Mouse (Mus musculus) mouse trophoblast stem cell (cell line): Measurements from ENCODE around the gene Gm3238.
"Not testable (repeated sequence)": the region's sequence is repeated elsewhere in the genome, so short reads cannot be mapped to it uniquely, and the experiment has no call there.

Experiments used
- in situ Hi-C, 2 experiments: fragments of 300-500 bp; cut with MseI, MboI; formaldehyde crosslinking; loops; 2 replicates in 1 of 2; 3 replicates in 1 of 2; pipeline ENCODE4 v1.15.1; 2025

Gm3238 gene

DNA sequence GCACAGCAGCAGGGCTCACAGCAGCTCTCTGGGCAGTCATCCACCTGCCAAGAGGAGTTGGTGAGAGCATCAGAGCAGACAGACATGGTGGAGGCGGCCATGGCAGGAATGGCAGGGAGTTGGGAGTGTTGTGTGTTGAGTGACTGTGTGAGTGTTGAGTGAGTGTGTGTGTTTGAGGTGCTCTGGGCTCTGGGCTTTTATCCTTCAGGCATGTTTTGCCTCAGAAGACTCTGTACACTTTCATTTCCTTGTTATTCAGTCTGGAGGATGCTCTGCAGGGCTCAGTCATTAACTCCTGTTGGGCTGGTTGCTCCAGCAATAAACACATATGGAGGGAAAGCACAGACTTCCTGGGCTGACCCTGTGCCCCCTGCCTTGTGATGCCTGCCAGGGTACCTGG is at the start of gene Gm3238:
Gene Gm3238, minus strand, starts transcription at position 101 of the 400 bp plus-strand sequence.
- in situ Hi-C loops, result not testable (repeated sequence)

DNA sequence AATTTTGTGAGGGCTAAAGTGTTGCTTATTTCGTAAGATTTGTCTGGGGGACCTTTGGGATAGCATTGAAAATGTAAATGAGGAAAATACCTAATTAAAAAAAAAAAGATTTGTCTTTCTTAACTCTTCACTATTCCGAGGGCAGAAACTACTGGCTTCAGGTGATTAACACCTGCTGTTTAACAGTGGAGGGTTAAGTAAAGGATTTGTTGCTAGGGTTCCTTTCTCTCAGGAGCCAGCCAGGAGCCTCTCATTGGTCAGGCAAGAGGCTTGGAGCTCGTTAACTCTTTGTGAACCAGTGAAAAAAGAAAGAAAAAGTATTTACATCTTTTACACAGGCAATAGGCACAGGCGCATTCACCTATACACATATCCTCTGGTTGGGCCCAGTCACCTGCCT is 48.1 kb upstream of the Gm3238 start:
- in situ Hi-C loops, result no loop called here

DNA sequence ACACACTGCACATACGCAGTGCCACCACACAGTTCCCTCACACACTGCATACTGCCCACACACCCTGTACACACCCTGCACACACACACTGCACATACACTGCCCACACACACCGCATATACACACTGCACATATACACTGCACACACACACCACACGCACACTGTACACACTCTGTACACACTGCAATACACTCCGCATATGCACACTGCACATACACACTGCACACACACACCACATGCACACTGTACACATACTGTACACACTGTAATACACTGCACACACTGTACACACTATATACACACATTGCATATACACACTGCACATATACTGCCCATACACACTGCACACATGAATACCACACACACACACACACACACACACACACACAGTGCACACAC is 47.4 kb upstream of the Gm3238 start:
- in situ Hi-C loops, result no loop called here

DNA sequence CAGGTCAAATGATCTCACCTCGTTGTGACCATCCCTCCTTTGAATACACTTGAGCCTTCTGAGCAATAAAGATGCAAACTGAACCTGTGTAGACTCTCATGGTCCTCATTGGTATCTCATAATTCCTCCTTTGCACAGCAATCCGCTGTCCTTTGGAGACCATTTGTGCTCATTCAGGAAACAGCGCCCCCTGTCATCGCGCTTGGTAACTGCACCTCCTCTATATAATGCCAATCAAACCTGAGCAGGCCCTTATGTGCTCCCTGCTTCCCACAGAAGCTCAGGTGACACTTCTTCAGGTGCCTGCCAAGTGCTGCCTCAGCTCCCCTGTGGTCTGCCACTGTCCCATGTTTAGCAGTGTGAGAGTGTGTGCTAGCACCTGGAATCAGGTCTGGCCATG is 44.4 kb upstream of the Gm3238 start:
- in situ Hi-C loops, result no loop called here

DNA sequence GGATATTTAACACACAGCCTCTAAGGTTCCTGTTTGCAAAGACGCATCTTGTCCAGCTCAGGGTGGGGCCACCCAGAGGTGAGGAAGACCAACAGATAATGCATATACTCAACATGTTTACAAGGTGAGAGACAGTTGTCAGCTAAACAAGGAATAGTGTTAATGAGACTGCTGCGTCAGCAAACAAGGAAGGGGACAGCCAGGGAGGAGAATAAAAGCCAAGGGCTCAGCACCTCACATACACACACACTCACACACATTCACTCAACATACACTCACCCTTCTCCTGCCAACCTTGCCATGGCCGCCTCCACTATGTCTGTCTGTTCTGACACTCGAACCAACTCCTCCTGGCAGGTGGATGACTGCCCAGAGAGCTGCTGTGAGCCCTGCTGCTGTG is 43.3 kb upstream of the Gm3238 start, which contains the start of gene Gm2696:
Gene Gm2696, plus strand, starts transcription at position 301 of the 400 bp plus-strand sequence.
- in situ Hi-C loops, result no loop called here

DNA sequence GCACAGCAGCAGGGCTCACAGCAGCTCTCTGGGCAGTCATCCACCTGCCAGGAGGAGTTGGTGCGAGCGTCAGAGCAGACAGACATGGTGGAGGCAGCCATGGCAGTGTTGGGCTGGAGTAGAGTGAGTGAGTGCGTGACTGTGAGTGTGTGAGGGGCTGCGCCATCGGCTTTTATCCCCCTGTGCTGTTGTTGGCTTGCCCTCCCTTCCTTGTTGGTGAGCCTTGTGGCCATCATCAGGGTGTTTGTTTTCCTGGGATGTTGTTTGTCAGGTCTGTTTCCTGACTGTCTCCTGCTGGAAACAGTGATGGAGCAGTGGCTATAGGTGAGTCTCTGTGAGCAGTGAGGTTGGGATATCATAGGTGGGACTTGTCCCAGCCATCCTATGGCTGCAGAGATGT is 40.6 kb upstream of the Gm3238 start, which contains the start of gene Gm9507:
Gene Gm9507, minus strand, starts transcription at position 101 of the 400 bp plus-strand sequence.
- in situ Hi-C loops, result no loop called here

DNA sequence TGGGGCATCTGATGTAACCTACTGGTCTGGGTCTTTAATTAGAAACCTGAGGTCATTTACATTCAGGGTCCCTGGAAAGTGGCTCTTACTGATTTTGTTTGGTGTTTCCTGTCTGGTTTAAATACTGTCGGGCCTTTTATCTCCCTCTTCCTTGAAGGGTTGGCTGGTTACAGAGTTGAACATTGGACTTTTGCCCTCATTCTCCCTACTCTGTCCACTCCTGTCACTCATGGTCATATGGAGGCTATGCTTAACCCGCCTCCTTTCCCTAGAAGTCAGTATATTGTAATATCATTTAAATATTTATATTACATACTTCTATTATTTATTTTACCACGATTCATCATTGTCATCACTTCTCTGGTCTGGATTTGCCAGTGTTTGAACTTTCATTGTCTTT is 33.0 kb upstream of the Gm3238 start:
- in situ Hi-C loops, result no loop called here

DNA sequence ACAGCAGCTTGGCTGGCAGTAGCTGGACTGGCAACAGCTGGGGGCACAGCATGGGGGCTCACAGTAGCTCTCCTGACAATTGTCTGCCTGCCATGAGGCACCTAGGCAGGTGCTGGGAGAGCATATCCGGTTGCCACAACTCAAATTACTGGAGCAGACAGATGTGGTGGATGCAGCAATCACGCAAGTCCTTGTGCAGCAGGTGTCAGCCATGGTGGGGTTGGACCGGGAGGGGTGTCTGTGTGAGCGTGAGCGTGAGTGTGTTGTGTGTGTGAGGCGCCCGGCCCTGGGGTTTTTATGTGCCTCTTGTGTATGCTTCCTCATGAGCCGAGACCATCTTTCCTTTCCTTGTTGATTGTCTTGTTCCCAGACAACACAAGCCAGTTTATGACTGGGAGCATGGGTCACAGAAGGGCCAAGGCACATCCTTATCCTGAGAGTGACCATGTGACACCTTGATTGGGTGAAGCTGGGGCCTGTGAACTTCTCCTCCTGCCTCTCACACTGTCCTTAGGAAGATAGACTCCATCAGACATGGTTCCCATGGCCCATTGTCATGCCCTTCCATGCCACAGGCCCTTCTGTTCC is 27.9 kb upstream of the Gm3238 start, which contains the start of gene Gm19668:
Gene Gm19668, minus strand, starts transcription at position 213 of the 588 bp plus-strand sequence.
- in situ Hi-C loops, result no loop called here

DNA sequence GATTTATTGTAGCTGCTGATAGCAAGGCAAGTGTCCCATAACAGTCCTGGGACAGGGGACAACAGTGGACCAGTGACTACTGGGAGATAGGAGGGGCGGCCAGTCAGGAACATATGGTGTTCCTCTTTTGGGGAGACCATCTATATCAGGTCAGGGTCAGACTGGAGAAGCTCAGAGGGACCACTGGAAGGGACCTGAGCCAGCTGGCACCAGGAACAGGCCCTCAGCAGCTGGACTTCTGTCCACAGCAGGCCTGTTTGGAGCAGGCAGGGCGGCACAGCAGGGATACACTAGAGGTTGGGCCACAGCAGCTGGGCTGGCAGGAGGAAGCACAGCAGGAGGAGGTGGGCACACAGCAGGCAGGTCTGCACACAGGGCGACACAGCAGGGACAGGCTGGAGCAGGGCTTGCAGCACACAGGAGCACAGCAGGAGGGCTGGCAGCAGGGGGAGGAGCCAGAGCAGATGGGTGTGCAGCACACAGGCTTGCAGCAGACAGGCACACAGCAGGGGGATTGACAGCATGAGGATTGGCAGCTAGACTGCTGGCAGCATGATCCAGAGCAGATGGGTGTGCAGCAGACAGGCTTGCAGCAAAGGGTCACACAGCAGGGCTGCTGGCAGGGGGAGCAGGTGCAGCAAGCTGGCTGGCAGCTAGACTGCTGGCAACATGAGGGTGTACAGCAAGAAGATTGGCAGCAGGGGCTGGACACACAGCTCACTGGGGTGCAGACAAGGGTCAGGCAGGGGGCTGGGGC is 27.2 kb upstream of the Gm3238 start:
- in situ Hi-C loops, result not testable (repeated sequence)

DNA sequence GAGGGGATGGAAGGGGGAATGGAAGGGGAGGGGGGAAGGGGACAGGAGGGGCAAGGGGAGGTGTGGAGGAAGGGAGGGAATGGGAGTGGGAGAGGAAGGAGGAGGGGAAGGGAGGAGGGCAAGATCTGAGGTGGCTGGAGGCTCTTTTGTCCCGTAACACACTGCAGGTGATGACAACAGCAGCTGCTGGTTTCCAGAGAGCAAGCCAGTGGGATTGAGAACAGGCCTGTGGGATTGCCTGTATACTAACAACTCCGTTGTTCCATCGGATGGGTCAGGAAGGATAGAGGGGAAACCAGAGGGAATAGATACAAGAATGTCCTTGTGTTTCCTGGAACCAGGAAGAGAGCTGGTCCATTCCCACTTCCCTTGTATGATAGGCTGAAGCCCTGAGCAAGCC is 26.6 kb upstream of the Gm3238 start:
- in situ Hi-C loops, result no loop called here

DNA sequence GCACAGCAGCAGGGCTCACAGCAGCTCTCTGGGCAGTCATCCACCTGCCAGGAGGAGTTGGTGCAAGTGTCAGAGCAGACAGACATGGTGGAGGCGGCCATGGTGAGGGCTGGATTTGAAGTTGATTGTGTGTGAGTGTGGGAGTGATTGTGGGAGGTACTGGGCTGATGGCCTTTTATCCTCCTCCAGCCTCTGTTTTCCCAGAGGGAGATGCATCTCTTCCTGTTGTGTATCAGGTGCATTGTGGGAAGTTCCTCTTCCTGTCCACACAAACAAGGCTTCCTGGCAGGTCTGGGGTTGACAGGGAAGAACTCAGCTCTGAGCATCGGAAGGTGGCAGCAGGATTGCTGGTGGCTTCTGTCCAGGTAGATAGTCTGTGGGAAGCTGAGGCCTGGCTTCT is 23.9 kb upstream of the Gm3238 start, which contains the start of gene Gm9639:
Gene Gm9639, minus strand, starts transcription at position 101 of the 400 bp plus-strand sequence.
- in situ Hi-C loops, result no loop called here

DNA sequence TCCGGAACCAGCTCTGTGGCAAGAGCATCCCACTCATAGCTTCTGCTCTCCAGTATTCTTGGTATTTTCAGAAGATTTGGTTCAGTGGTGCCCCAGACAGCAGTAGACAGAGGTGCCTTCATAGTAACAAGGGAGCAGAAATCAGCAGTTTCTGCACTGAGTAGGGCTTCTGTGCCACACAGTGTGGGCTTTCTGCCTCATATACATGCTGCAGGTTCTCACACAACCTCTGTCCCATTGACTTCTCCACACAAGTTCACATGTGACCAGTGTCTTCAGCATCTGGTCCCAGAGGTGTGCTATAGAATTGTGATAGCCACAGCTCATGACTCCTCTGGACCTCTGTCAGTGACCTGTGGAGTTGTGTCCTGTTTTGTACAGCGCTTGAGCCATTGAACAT is 17.5 kb upstream of the Gm3238 start:
- in situ Hi-C loops, result no loop called here

DNA sequence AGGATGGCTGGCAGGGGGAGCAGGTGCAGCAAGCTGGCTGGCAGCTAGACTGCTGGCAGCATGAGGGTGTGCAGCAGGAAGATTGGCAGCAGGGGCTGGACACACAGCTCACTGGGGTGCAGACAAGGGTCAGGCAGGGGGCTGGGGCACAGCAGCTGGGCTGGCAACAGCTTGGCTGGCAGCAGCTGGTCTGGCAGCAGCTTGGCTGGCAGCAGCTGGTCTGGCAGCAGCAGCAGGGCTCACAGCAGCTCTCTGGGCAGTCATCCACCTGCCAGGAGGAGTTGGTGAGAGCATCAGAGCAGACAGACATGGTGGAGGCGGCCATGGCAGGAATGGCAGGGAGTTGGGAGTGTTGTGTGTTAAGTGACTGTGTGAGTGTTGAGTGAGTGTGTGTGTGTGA is 16.8 kb upstream of the Gm3238 start, which contains the start of gene Gm7137:
Gene Gm7137, minus strand, starts transcription at position 325 of the 400 bp plus-strand sequence.
- in situ Hi-C loops, result not testable (repeated sequence)

DNA sequence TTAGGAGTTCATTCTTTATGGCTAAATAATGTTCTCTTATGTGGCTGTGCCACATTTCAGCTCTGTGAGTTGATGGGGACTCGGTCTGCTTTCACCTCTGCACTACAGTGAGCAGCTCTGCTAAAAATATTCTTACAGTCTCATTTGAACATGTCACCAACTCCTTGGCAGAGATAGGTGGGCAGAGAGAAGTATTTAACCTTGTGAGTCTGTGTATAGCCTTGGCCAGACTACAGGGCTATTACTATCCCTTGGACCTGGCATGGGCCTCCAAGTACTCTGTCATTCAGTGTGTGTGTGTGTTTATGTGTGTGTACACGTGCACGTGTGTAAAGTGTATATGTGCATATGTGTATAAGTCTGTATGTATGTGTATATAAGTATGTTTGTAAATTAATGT is 12.3 kb upstream of the Gm3238 start:
- in situ Hi-C loops, result not testable (repeated sequence)

DNA sequence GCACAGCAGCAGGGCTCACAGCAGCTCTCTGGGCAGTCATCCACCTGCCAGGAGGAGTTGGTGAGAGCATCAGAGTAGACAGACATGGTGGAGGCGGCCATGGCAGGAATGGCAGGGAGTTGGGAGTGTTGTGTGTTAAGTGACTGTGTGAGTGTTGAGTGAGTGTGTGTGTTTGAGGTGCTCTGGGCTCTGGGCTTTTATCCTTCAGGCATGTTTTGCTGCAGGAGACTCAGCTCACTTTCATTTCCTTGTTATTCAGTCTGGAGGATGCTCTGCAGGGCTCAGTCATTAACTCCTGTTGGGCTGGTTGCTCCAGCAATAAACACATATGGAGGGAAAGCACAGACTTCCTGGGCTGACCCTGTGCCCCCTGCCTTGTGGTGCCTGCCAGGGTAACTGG is 11.3 kb upstream of the Gm3238 start, which contains the start of gene Gm3250:
Gene Gm3250, minus strand, starts transcription at position 101 of the 400 bp plus-strand sequence.
- in situ Hi-C loops, result not testable (repeated sequence)

DNA sequence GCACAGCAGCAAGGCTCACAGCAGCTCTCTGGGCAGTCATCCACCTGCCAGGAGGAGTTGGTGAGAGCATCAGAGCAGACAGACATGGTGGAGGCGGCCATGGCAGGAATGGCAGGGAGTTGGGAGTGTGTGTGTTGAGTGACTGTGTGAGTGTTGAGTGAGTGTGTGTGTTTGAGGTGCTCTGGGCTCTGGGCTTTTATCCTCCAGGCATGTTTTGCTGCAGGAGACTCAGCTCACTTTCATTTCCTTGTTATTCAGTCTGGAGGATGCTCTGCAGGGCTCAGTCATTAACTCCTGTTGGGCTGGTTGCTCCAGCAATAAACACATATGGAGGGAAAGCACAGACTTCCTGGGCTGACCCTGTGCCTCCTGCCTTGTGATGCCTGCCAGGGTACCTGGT is 5.7 kb upstream of the Gm3238 start, which contains the start of gene Gm7138:
Gene Gm7138, minus strand, starts transcription at position 101 of the 400 bp plus-strand sequence.
- in situ Hi-C loops, result not testable (repeated sequence)

DNA sequence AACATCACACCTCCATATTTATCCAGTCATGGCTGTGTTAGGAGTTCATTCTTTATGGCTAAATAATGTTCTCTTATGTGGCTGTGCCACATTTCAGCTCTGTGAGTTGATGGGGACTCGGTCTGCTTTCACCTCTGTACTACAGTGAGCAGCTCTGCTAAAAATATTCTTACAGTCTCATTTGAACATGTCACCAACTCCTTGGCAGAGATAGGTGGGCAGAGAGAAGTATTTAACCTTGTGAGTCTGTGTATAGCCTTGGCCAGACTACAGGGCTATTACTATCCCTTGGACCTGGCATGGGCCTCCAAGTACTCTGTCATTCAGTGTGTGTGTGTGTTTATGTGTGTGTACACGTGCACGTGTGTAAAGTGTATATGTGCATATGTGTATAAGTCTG is 1.0 kb upstream of the Gm3238 start:
- in situ Hi-C loops, result not testable (repeated sequence)

DNA sequence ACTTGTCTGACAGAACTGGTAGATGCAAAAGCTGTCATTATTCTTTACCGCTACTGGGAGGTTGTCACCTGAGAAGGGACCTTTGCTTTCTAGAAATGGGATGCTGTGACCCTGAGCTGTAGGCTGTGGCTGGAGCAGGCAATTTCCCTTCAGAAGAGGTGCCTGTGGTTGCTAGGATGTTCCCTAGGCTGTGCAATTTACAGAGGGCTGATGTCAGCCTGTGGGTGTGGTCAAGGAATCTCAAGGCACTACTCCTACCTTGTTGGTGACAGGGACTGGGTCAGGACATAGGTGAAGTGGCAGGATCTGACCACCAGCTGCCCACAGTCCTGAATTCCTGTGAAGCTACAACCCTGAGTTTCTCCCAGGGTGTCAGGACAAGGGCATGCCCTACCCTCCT is 1.4 kb downstream of the Gm3238 start:
- in situ Hi-C loops, result no loop called here

DNA sequence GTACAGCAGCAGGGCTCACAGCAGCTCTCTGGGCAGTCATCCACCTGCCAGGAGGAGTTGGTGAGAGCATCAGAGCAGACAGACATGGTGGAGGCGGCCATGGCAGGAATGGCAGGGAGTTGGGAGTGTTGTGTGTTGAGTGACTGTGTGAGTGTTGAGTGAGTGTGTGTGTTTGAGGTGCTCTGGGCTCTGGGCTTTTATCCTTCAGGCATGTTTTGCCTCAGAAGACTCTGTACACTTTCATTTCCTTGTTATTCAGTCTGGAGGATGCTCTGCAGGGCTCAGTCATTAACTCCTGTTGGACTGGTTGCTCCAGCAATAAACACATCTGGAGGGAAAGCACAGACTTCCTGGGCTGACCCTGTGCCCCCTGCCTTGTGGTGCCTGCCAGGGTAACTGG is 11.5 kb downstream of the Gm3238 start, which contains the start of gene Gm3233:
Gene Gm3233, minus strand, starts transcription at position 101 of the 400 bp plus-strand sequence.
- in situ Hi-C loops, result not testable (repeated sequence)

DNA sequence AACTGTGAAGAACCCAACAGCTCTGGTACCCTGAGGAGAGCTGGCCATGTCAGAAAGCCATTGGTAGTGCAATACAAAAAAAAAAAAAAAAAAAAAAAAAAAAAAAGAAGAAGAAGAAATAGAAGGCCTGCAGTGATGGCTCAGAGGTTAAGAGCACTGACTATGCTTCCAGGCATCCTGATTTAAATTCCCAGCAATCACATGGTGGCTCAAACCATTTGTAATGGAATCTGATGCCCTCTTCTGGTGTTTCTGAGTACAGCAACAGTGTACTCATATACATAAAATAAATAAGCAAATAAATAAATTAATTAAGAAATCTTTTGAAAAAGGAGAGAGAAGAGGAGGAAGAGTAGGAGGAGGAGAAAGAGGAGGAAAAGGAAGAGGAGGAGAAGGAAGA is 17.7 kb downstream of the Gm3238 start:
- in situ Hi-C loops, result no loop called here

DNA sequence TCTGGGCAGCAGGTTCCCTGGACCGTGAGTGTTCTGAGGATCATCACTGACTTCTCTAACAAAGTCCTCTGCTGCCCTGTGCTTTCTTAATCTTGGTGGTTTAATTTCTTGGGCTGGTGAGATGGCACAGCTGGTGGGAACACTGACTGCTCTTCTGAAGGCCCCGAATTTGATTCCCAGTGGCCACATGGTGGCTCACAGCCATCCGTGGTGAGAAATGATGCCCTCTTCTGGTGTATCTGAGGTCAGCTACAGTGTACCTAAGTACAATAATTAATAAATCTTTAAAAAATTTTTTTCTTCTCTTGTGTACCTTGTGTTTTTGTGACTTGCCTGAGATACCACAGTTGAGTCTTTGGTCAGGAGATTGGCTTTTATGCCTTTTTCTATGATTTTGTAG is 18.8 kb downstream of the Gm3238 start:
- in situ Hi-C loops, result not testable (repeated sequence)

DNA sequence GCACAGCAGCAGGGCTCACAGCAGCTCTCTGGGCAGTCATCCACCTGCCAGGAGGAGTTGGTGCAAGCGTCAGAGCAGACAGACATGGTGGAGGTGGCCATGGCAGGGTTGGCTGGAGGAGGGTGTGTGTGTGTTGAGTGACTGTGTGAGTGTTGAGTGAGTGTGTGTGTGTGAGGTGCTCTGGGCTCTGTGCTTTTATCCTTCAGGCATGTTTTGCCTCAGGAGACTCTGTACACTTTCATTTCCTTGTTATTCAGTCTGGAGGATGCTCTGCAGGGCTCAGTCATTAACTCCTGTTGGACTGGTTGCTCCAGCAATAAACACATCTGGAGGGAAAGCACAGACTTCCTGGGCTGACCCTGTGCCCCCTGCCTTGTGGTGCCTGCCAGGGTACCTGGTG is 19.9 kb downstream of the Gm3238 start, which contains the start of gene Gm9736:
Gene Gm9736, minus strand, starts transcription at position 101 of the 400 bp plus-strand sequence.
- in situ Hi-C loops, result not testable (repeated sequence)
